Mouse (Mus musculus): ENCODE data around the gene Hmgcs1.

GRCm38 (mm10) chr13:119678794-119679193 lies 11.4 kb upstream of the Hmgcs1 start:
- TF ChIP-seq POLR2A (IDR thresholded peaks at IDR 0.05; ENCODE audit: low read depth, low read length) (no peak), CTCF (IDR thresholded peaks at IDR 0.05; ENCODE audit: borderline replicate concordance, insufficient read depth, low read length) (no peak)

Data from embryonic fibroblast, embryonic 13.5 days (primary cell).